ENCODE assay signal across 13 mouse cellular contexts in genomic region chrX:14839740-14840419, GRCm38 (mm10).
DNase-seq lines count a peak whose midpoint lies in the region; ATAC-seq and TF ChIP-seq lines count a peak whose summit lies in the region.
"Had no signal": no experiment of that assay in that cellular context is flagged by ENCODE, and none has a peak within 500 bp of the region (broad histone marks: within the 10 kb centered on the region; RNA-seq: fewer than 3 reads in every experiment).

No protein-coding gene starts in this region.

- no peaks in the 10 kb centered on the region for H3K27me3 ChIP-seq in forebrain, embryonic 11.5 days (ENCODE audit: control insufficient read depth, insufficient read depth, low read length)
- H3K27me3 ChIP-seq in hindbrain, postnatal 0 days (ENCODE audit: insufficient read depth, low read length): no peaks in the 10 kb centered on the region
- H3K27me3 ChIP-seq in kidney, embryonic 15.5 days: no peaks in the 10 kb centered on the region
- H3K27me3 ChIP-seq: CH12.LX had no signal

- no peak overlapping the region for H3K4me3 ChIP-seq in forebrain, embryonic 11.5 days (ENCODE audit: low read depth, low read length)
- no peak overlapping the region for H3K4me3 ChIP-seq in hindbrain, postnatal 0 days (ENCODE audit: low read length)
- H3K4me3 ChIP-seq in kidney, embryonic 15.5 days (replicated peaks): no peak overlapping the region

- H3K4me2 ChIP-seq in forebrain, embryonic 11.5 days (ENCODE audit: low read depth, low read length, severe bottlenecking): no peak overlapping the region
- H3K4me2 ChIP-seq in hindbrain, postnatal 0 days (ENCODE audit: low read depth, low read length): no peak overlapping the region
- H3K4me2 ChIP-seq in kidney, embryonic 15.5 days: no peak overlapping the region

- ATAC-seq in forebrain, embryonic 11.5 days (replicated peaks; ENCODE audit: low FRiP score): peak; percentile 66
- ATAC-seq in hindbrain, postnatal 0 days: peak; percentile 78
- ATAC-seq in kidney, embryonic 15.5 days (replicated peaks; ENCODE audit: low FRiP score): no peak

- no peak overlapping the region for H3K9ac ChIP-seq in forebrain, embryonic 11.5 days (ENCODE audit: low read length)
- no peak overlapping the region for H3K9ac ChIP-seq in hindbrain, postnatal 0 days (replicated peaks; ENCODE audit: low read length)
- H3K9ac ChIP-seq in kidney, embryonic 15.5 days: no peak overlapping the region

- H3K36me3 ChIP-seq in forebrain, embryonic 11.5 days (ENCODE audit: control insufficient read depth, insufficient read depth, low read length): no peaks in the 10 kb centered on the region
- H3K36me3 ChIP-seq in hindbrain, postnatal 0 days (ENCODE audit: insufficient read depth, low read length): no peaks in the 10 kb centered on the region
- H3K36me3 ChIP-seq in kidney, embryonic 15.5 days: no peaks in the 10 kb centered on the region

- no peak overlapping the region for H3K27ac ChIP-seq in forebrain, embryonic 11.5 days (ENCODE audit: low read depth, low read length)
- H3K27ac ChIP-seq in hindbrain, postnatal 0 days: 0 out of 2 replicates have a peak overlapping the region, but pooled peaks have one; percentile 11
- H3K27ac ChIP-seq in kidney, embryonic 15.5 days: no peak overlapping the region
- H3K27ac ChIP-seq: macrophage had no signal

- 49% methylated on average over 7 of the region's 7 CpGs for WGBS in forebrain, embryonic 11.5 days
- 45% methylated on average over 7 of the region's 7 CpGs for WGBS in hindbrain, postnatal 0 days
- WGBS in kidney, embryonic 15.5 days: 63% methylated on average over 7 of the region's 7 CpGs

- peak; percentile 22 to 26 for DNase-seq in right cerebral cortex, postnatal 10 days (ENCODE audit: low spot score in 2 of 2)
- no peak for DNase-seq in right cerebral cortex, postnatal 14 days
- no peak for DNase-seq in forebrain, embryonic 11.5 days (ENCODE audit: low spot score)
- peak; percentile 48 for DNase-seq in hindbrain, postnatal 0 days (ENCODE audit: low spot score)
- DNase-seq in retina, postnatal 1 day: peak; percentile 2
- no peak for DNase-seq in adrenal gland, adult (ENCODE audit: inconsistent age in 2 of 2, low spot score in 1 of 2)
- no peak for DNase-seq in spleen, postnatal 14 days (ENCODE audit: low spot score in 2 of 2)
- DNase-seq: heart, adult 11 months; kidney, adult 8-10 months; thymus, adult 2 months had no signal

- no peaks in the 10 kb centered on the region for H3K9me3 ChIP-seq in forebrain, embryonic 11.5 days (ENCODE audit: control insufficient read depth, low read length)
- H3K9me3 ChIP-seq in hindbrain, postnatal 0 days (ENCODE audit: low read length): no peaks in the 10 kb centered on the region
- no peaks in the 10 kb centered on the region for H3K9me3 ChIP-seq in kidney, embryonic 15.5 days (replicated peaks)

- H3K4me1 ChIP-seq in forebrain, embryonic 11.5 days (replicated peaks; ENCODE audit: control insufficient read depth, insufficient read depth, low read length): no peaks in the 10 kb centered on the region
- H3K4me1 ChIP-seq in hindbrain, postnatal 0 days (ENCODE audit: insufficient read depth, low read length): no peaks in the 10 kb centered on the region
- H3K4me1 ChIP-seq in kidney, embryonic 15.5 days: no peaks in the 10 kb centered on the region

- no peak for TF ChIP-seq CTCF in hindbrain, postnatal 0 days (IDR thresholded peaks at IDR 0.05; ENCODE audit: low read depth)

Comparison
In these comparisons a context has a peak if more than half of its experiments do, and no peak if none do; other contexts are left out.
1. DNase-seq: peak in right cerebral cortex, postnatal 10 days (2 of 2), hindbrain, postnatal 0 days (single experiment) and retina, postnatal 1 day (single experiment); none in right cerebral cortex, postnatal 14 days (single experiment), forebrain, embryonic 11.5 days (single experiment), adrenal gland, adult (0 of 2) and spleen, postnatal 14 days (0 of 2).